Mouse (Mus musculus) inflammation-experienced regulatory T-cells (primary cell): ENCODE measurements around the gene Mrpl50. TPM values are rescaled to one million over a fixed set of nuclear protein-coding genes. Genes with fewer than 3 reads are reported as not detected.

Source experiments
- polyA plus RNA-seq, 2 experiments: library from polyadenylated mRNA; unstranded; fragments of 100-300 nt; shearing (Covaris generic); gene quantifications; one replicate each; pipeline ENCODE4 v1.2.1; 2017

The Mrpl50 gene
- polyA plus RNA-seq: 10 to 100 TPM; 24.1 to 34.7 TPM

GRCm38 (mm10) chr4:49520572-49521340, at the start of gene Mrpl50, which contains the start of gene Zfp189:
Mrpl50 (minus strand) TSS chr4:49521093.
Zfp189 (plus strand) TSS chr4:49521176.

DNA sequence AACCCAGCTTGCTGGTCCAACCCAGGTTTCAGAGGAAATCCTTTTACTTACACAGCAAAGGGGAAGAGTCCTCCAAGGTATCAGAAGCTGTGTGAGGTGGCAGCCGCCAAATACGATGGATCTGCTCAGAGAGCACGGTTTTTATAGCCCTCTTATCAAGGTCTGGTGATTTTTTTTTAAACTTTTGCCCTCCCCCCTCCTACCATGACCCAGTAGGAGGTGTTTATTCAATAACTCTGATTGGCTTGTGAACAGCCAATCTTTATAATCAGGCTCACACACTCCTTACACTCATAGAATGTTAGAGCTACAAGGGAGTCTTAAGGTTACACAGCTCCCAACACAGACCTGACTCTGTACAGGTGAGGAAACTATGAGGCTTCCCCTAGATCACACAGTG, 28.5 kb upstream of the Mrpl50 start, which contains the start of gene Aldob:
Gene Aldob (minus strand): TSS at position 164 of the 400 bp plus-strand sequence.

GRCm38 (mm10) chr4:49506386-49506785, 14.5 kb downstream of the Mrpl50 start, which contains the start of gene Baat:
Baat (minus strand) TSS chr4:49506557.

GRCm38 (mm10) chr4:49473435-49474100, 47.3 kb downstream of the Mrpl50 start, which contains the start of gene Acnat1:
Acnat1 (minus strand) TSS chr4:49473912.

Other genes with a start within 250 kb of the Mrpl50 start
- under 1 TPM; 0.22 to 0.88 TPM for gene Acnat2, start 112.9 kb downstream of the Mrpl50 start, polyA plus RNA-seq
- 1 to 10 TPM in 1 of 2 experiments, not detected in 1; 1.4 TPM for gene Acnat1, start 47.2 kb downstream of the Mrpl50 start, polyA plus RNA-seq
- not detected for gene Baat, start 14.5 kb downstream of the Mrpl50 start, polyA plus RNA-seq
- 1 to 10 TPM; 3.9 to 6.3 TPM for gene Zfp189, start 83 bp upstream of the Mrpl50 start, polyA plus RNA-seq
- gene Aldob, start 28.5 kb upstream of the Mrpl50 start, polyA plus RNA-seq: not detected
- under 1 TPM in 1 of 2 experiments, not detected in 1; 0.28 TPM for gene Tmem246, start 76.8 kb upstream of the Mrpl50 start, polyA plus RNA-seq
- 10 to 100 TPM; 47.4 to 52.2 TPM for gene Rnf20, start 110.9 kb upstream of the Mrpl50 start, polyA plus RNA-seq
- under 1 TPM; 0.31 to 0.76 TPM for gene Ppp3r2, start 160.9 kb upstream of the Mrpl50 start, polyA plus RNA-seq